Mouse (Mus musculus) lung, postnatal 0 days (tissue): ENCODE results near the gene Il23a. TPM values are rescaled to one million over a fixed set of nuclear protein-coding genes. Genes with fewer than 3 reads are reported as not detected.
A peak's percentile ranks its signal among the peaks of the same experiment; 100 is the strongest.

Source experiments
- ATAC-seq: fragments of 200-750 bp; cut with Nextera tagmentation; 2 replicates; pipeline ENCODE4 v1.8.0; 2017; ENCODE audit warnings: moderate library complexity
- DNase-seq: peaks from one replicate; pipeline ENCODE4 v3.0.0-alpha.2; 2016; ENCODE audit warnings: low spot score
- H3K27ac ChIP-seq: fragments of 300-500 bp; sonication (generic); 2 replicates; pipeline ENCODE4 v1.5.1; 2014; ENCODE audit warnings: antibody characterized with exemption, mild to moderate bottlenecking, low read length, mixed read lengths
- H3K27me3 ChIP-seq: fragments of 300-500 bp; sonication (generic); replicated peaks from 2 replicates; pipeline ENCODE4 v1.6.1; 2014; ENCODE audit warnings: low read length, mixed read lengths; ENCODE audit not compliant: insufficient read depth
- H3K36me3 ChIP-seq: fragments of 300-500 bp; sonication (generic); 2 replicates; pipeline ENCODE4 v1.6.1; 2014; ENCODE audit warnings: low read length, mixed read lengths; ENCODE audit not compliant: insufficient read depth
- H3K4me1 ChIP-seq: fragments of 300-500 bp; sonication (generic); 2 replicates; pipeline ENCODE4 v1.6.1; 2014; ENCODE audit warnings: antibody characterized with exemption, low read depth, low read length, mixed read lengths; ENCODE audit not compliant: insufficient read depth
- H3K4me2 ChIP-seq: fragments of 300-500 bp; sonication (generic); replicated peaks from 2 replicates; pipeline ENCODE4 v1.6.1; 2014; ENCODE audit warnings: low read depth, mild to moderate bottlenecking, low read length, moderate library complexity, mixed read lengths
- H3K4me3 ChIP-seq: fragments of 300-500 bp; sonication (generic); 2 replicates; pipeline ENCODE4 v1.5.1; 2014; ENCODE audit warnings: low read depth, low read length
- H3K9ac ChIP-seq: fragments of 300-500 bp; sonication (generic); replicated peaks from 2 replicates; pipeline ENCODE4 v1.6.1; 2014; ENCODE audit warnings: low read depth, mild to moderate bottlenecking
- H3K9me3 ChIP-seq: fragments of 300-500 bp; sonication (generic); 2 replicates; pipeline ENCODE4 v1.6.1; 2016; ENCODE audit warnings: low read length, mixed read lengths
- CTCF ChIP-seq: IDR thresholded peaks from 2 replicates; pipeline ENCODE4 v1.5.1; 2016; ENCODE audit warnings: antibody characterized with exemption, mild to moderate bottlenecking
- EP300 ChIP-seq: IDR thresholded peaks from 2 replicates; pipeline ENCODE4 v1.6.1; 2016; ENCODE audit warnings: antibody characterized with exemption, mild to moderate bottlenecking, control low read depth
- WGBS: fragments of 180-500 bp; shearing (Covaris S2); extraction: QIAGEN DNeasy Blood & Tissue Kit; methylation state at CpG from one replicate; pipeline ENCODE4 v1.1.7; 2014; 5-methylcytosine and 5-hydroxymethylcytosine counted together
- polyA plus RNA-seq: library from polyadenylated mRNA; unstranded; fragments of >200 nt; fragmentation: Nextera tagmentation; extraction: Ambion mirVana; gene quantifications from 2 replicates; pipeline ENCODE4 v1.2.1, GENCODE M21; 2015

The Il23a gene
- polyA plus RNA-seq, 1 experiment from 2014 or later = 0.30 TPM

GRCm38 (mm10) chr10:128327610-128328009 lies 29.1 kb upstream of the Il23a start:
- Histone ChIP-seq H3K4me2 (no peak overlapping the region), H3K9me3 (no peaks in the 10 kb centered on the region), H3K4me1 (peaks cover 8% of the 10 kb centered on the region), H3K27ac (no peak overlapping the region), H3K9ac (no peak overlapping the region), H3K27me3 (no peaks in the 10 kb centered on the region), H3K36me3 (peaks cover 10% of the 10 kb centered on the region; the same call in 1 of the 2 replicates), H3K4me3 (no peak overlapping the region)
- ATAC-seq (no peak), DNase-seq (no peak)
- 83% methylated on average over 10 of the region's 10 CpGs for WGBS
- TF ChIP-seq EP300 = no peak
- peak; percentile 29; the same call in 1 of the 2 replicates for TF ChIP-seq CTCF

DNA sequence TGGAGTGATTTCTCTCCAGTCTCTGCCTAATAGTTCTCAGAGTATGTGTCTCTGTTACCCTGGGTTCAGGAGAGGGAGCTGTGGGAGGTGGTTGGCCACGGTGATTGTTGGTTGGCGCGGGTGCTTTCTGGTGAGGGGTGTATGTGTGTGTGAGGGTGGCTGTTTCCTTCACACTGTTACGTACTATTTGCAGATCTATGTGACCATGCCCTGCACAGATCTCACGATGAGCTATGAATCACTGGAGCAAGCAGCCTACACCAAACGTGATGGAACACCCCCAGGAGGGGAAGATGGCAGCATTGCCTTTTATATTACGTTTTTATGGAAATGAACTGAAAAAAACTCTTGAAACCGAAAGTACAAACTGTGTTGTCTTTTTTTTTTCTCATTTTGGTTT lies 28.3 kb upstream of the Il23a start:
- ATAC-seq (no peak), DNase-seq (no peak)
- Histone ChIP-seq H3K27me3 (no peaks in the 10 kb centered on the region), H3K9me3 (no peaks in the 10 kb centered on the region), H3K4me2 (no peak overlapping the region), H3K27ac (no peak overlapping the region), H3K9ac (no peak overlapping the region), H3K4me3 (no peak overlapping the region), H3K4me1 (peaks cover 8% of the 10 kb centered on the region), H3K36me3 (peaks cover 10% of the 10 kb centered on the region; the same call in 1 of the 2 replicates)
- TF ChIP-seq CTCF (no peak), EP300 (no peak)
- 91% methylated on average over 8 of the region's 8 CpGs for WGBS

GRCm38 (mm10) chr10:128323516-128323915 lies 25.0 kb upstream of the Il23a start:
- TF ChIP-seq CTCF = no peak
- TF ChIP-seq EP300 = no peak
- Histone ChIP-seq H3K27me3 (no peaks in the 10 kb centered on the region), H3K4me2 (peak overlapping the region; percentile 67), H3K36me3 (peaks cover 21% of the 10 kb centered on the region; the same call in 1 of the 2 replicates), H3K27ac (0 out of 2 replicates have a peak overlapping the region, but pooled peaks have one; percentile 94), H3K4me1 (peaks cover 8% of the 10 kb centered on the region), H3K9me3 (no peaks in the 10 kb centered on the region), H3K4me3 (peak overlapping the region; percentile 88), H3K9ac (peak overlapping the region; percentile 98)
- DNase-seq (no peak), ATAC-seq (no peak)
- WGBS = 61% methylated on average over 8 of the region's 8 CpGs

DNA sequence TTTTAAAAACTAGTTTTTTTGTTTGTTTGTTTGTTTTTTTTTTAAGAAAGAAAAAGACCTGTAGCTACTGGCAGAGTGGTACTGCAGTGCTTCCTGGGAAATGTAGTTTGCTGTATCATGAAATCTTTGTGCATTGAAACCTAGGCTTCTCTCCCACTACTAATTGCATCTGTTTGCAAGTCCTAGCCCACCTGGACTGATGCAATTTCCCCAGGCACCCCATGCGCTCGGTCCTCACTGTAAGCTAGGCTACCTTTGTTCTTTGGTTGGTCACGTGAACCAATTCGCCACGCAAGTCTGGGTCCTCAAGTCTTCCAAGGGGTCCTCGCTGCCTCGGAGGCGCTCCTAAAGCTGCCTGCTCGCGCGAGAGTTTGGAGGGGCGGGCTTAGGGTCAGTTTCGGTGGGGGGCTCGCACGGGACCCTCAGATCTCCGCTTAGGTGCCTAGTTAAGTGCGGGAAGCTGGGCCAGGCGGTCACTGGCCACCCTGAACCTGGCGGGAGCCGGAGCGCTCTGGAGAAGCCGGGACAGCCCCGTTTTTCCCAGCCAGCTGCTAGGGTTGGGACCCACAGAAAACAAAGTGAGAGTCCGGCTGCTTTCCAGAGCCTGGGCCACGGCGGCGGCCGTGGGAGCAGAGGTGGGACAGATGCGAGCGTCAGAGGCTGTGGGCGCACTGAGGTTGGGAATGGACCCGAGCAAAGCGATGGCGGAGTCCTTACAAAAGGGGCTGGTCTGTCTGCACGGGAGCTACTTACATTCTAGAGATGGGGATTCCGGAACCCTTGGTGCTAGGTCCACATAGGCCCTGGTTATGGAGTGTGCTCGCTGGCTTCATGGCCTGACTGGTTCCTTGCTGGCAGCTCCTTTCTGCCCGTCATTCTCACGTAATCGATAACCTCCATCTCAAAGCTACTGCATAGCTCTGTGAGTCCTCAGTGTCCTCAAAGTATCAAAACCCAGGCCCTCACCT lies 23.9 kb upstream of the Il23a start, which contains the start of gene Cnpy2:
Gene Cnpy2 (plus strand): TSS at position 319 of the 968 bp plus-strand sequence.
- 1% methylated on average over 40 of the region's 40 CpGs for WGBS
- Histone ChIP-seq H3K4me2 (peak within 1 kb of the TSS; percentile 67), H3K36me3 (peaks cover 21% of the 10 kb centered on the region), H3K4me1 (peaks cover 8% of the 10 kb centered on the region), H3K4me3 (peak within 1 kb of the TSS; percentile 88), H3K27ac (peak within 1 kb of the TSS; percentile 94), H3K9me3 (no peaks in the 10 kb centered on the region), H3K9ac (peak within 1 kb of the TSS; percentile 98), H3K27me3 (no peaks in the 10 kb centered on the region)
- no peak for TF ChIP-seq CTCF
- peak; percentile 55 for TF ChIP-seq EP300
- ATAC-seq (peak; percentile 94), DNase-seq (peak; percentile 93)

GRCm38 (mm10) chr10:128321641-128322040 lies 23.1 kb upstream of the Il23a start:
- no peaks in the 10 kb centered on the region for H3K9me3 ChIP-seq
- H3K27ac ChIP-seq = no peak overlapping the region
- no peak for DNase-seq
- peaks cover 20% of the 10 kb centered on the region for H3K36me3 ChIP-seq
- peak overlapping the region; percentile 67 for H3K4me2 ChIP-seq
- WGBS = 49% methylated on average over 12 of the region's 12 CpGs
- H3K4me1 ChIP-seq = peaks cover 8% of the 10 kb centered on the region
- H3K27me3 ChIP-seq = no peaks in the 10 kb centered on the region
- no peak for ATAC-seq
- H3K4me3 ChIP-seq = peak overlapping the region; percentile 88
- TF ChIP-seq CTCF = no peak
- TF ChIP-seq EP300 = no peak
- H3K9ac ChIP-seq = no peak overlapping the region

GRCm38 (mm10) chr10:128315578-128315977 lies 17.0 kb upstream of the Il23a start:
- no peak overlapping the region for H3K9ac ChIP-seq
- no peak overlapping the region for H3K4me2 ChIP-seq
- no peak for TF ChIP-seq EP300
- no peak for TF ChIP-seq CTCF
- H3K9me3 ChIP-seq = no peaks in the 10 kb centered on the region
- H3K27ac ChIP-seq = no peak overlapping the region
- peaks cover 36% of the 10 kb centered on the region for H3K36me3 ChIP-seq
- H3K4me1 ChIP-seq = no peaks in the 10 kb centered on the region
- H3K27me3 ChIP-seq = no peaks in the 10 kb centered on the region
- WGBS = 96% methylated on average over 8 of the region's 8 CpGs
- no peak for DNase-seq
- no peak for ATAC-seq
- no peak overlapping the region for H3K4me3 ChIP-seq
